Mouse (Mus musculus) CD4-positive, CD25-positive, alpha-beta regulatory T cell, adult 9 weeks (primary cell): ENCODE results near the gene Ntmt1. TPM values are rescaled to one million over a fixed set of nuclear protein-coding genes. Genes with fewer than 3 reads are reported as not detected.

ENCODE experiments used
- polyA plus RNA-seq: library from polyadenylated mRNA; unstranded; fragments of 100-300 nt; shearing (Covaris generic); gene quantifications from one replicate; pipeline ENCODE4 v1.2.1, GENCODE M21; 2017

Ntmt1 gene
- polyA plus RNA-seq: 47.4 TPM

GRCm38 (mm10) chr2:30807648-30808295, at the start of gene Ntmt1:
TSS of gene Ntmt1 (plus strand) at chr2:30807826.

GRCm38 (mm10) chr2:30803604-30804003, 4.0 kb upstream of the Ntmt1 start, which contains the start of gene 1700001O22Rik:
TSS of gene 1700001O22Rik (minus strand) at chr2:30803661.

GRCm38 (mm10) chr2:30830283-30830795, 22.7 kb downstream of the Ntmt1 start, which contains the start of gene Asb6:
TSS of gene Asb6 (minus strand) at chr2:30830333.

GRCm38 (mm10) chr2:30834373-30835022, 26.9 kb downstream of the Ntmt1 start, which contains the start of gene Prrx2:
TSS of gene Prrx2 (plus strand) at chr2:30834972.

Other genes starting within 250 kb of the Ntmt1 start
- 3.1 TPM for gene Cstad, start 212.8 kb upstream of the Ntmt1 start, polyA plus RNA-seq
- gene 1700001O22Rik, start 4.2 kb upstream of the Ntmt1 start, polyA plus RNA-seq: not detected
- gene Asb6, start 22.5 kb downstream of the Ntmt1 start, polyA plus RNA-seq: 69.6 TPM
- gene Prrx2, start 27.1 kb downstream of the Ntmt1 start, polyA plus RNA-seq: not detected
- not detected for gene Ptges, start 122.0 kb downstream of the Ntmt1 start, polyA plus RNA-seq
- 24.8 TPM for gene Tor1b, start 145.1 kb downstream of the Ntmt1 start, polyA plus RNA-seq
- 57.2 TPM for gene Tor1a, start 160.1 kb downstream of the Ntmt1 start, polyA plus RNA-seq
- 89.9 TPM for gene BC005624, start 174.4 kb downstream of the Ntmt1 start, polyA plus RNA-seq
- gene Usp20, start 174.5 kb downstream of the Ntmt1 start, polyA plus RNA-seq: 34.7 TPM